8 mouse cellular contexts compared by ENCODE assay signal in the genomic region with DNA sequence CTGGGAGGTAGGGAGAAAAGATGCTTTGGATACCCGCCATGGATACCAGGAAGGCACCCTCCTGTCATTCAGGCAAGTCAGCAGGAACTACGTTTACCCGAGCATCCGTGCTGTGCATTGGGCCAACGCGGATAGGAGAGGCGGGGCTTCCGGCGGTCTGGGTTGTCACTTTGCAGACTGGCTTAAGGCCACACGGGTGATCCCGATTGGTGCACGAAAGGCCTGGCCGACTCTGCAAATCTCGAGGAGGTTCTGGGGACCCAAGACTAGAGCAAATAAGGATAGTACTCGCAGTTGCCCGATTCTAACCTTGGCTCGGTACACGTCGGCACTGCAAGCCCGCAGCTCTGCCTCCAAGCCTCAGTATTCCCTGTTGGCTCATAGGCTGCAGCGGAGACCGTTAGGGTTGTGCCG. TPM values are rescaled to one million over a fixed set of nuclear protein-coding genes. Genes with fewer than 3 reads are reported as not detected.
A peak's percentile ranks its signal among the peaks of the same experiment; 100 is the strongest.
DNase-seq lines count a peak whose midpoint lies in the region; ATAC-seq and TF ChIP-seq lines count a peak whose summit lies in the region.

Gene Zfp324 (plus strand): TSS at position 161 of the 414 bp plus-strand sequence.

- H3K9me3 ChIP-seq in hindbrain, embryonic 16.5 days (ENCODE audit: control insufficient read depth, low read length) = no peaks in the 10 kb centered on the region

- TF ChIP-seq CTCF in cortical plate, adult 2 months (IDR thresholded peaks at IDR 0.05; ENCODE audit: extremely low read depth, insufficient read depth, low read length) = no peak
- no peak for TF ChIP-seq CTCF in gastrocnemius, adult 2 months (IDR thresholded peaks at IDR 0.05)
- TF ChIP-seq CTCF in left cerebral cortex, adult 2 months (IDR thresholded peaks at IDR 0.05) = no peak

- intact Hi-C loops in gastrocnemius, adult 2 months (cut with DNase I) = no loop called here
- intact Hi-C loops in left cerebral cortex, adult 2 months (cut with DNase I) = loop anchor here (1.0 to 2.0 kb wide), 3 partner anchors 12 to 43 kb away; partner anchors contain the start of genes Rps5 and Zfp446

- H3K4me2 ChIP-seq in hindbrain, embryonic 16.5 days (ENCODE audit: low read length) = peak within 1 kb of the TSS; percentile 67

- H3K4me1 ChIP-seq in cortical plate, adult 2 months (ENCODE audit: control insufficient read depth, insufficient read depth, low read length) = peaks cover 3% of the 10 kb centered on the region; the same call in 1 of the 2 replicates
- peaks cover 17% of the 10 kb centered on the region for H3K4me1 ChIP-seq in hindbrain, embryonic 16.5 days (ENCODE audit: control insufficient read depth, insufficient read depth, low read depth, low read length)

- no peaks in the 10 kb centered on the region for H3K27me3 ChIP-seq in hindbrain, embryonic 16.5 days (replicated peaks; ENCODE audit: control insufficient read depth, insufficient read depth, low read length)

- WGBS in hindbrain, embryonic 16.5 days = 1% methylated on average over 23 of the region's 23 CpGs
- 0% methylated on average over 23 of the region's 23 CpGs for WGBS in macrophage (ENCODE audit: missing documents)

- H3K4me3 ChIP-seq in cortical plate, adult 2 months (ENCODE audit: insufficient read depth, low read length) = peak within 1 kb of the TSS; percentile 82
- H3K4me3 ChIP-seq in gastrocnemius, adult 2 months = peak within 1 kb of the TSS; percentile 98
- H3K4me3 ChIP-seq in hindbrain, embryonic 16.5 days (ENCODE audit: low read length) = peak within 1 kb of the TSS; percentile 82
- H3K4me3 ChIP-seq in left cerebral cortex, adult 2 months = peak within 1 kb of the TSS; percentile 93
- H3K4me3 ChIP-seq in macrophage (ENCODE audit: inconsistent target) = peak within 1 kb of the TSS; percentile 74

- peak; percentile 83 for TF ChIP-seq POLR2A in cortical plate, adult 2 months (IDR thresholded peaks at IDR 0.05; ENCODE audit: extremely low read depth, insufficient read depth, low read length)

- H3K27ac ChIP-seq in cortical plate, adult 2 months (ENCODE audit: insufficient read depth, low read length) = peak within 1 kb of the TSS; percentile 90
- peak within 1 kb of the TSS; percentile 93 for H3K27ac ChIP-seq in gastrocnemius, adult 2 months
- H3K27ac ChIP-seq in hindbrain, embryonic 16.5 days (ENCODE audit: low read depth, low read length) = peak within 1 kb of the TSS; percentile 89
- H3K27ac ChIP-seq in left cerebral cortex, adult 2 months = peak within 1 kb of the TSS; percentile 98
- peak within 1 kb of the TSS; percentile 81 for H3K27ac ChIP-seq in macrophage

- H3K79me2 ChIP-seq in macrophage (ENCODE audit: inconsistent target) = peaks cover 22% of the 10 kb centered on the region

- peaks cover 13% of the 10 kb centered on the region for H3K36me3 ChIP-seq in hindbrain, embryonic 16.5 days (ENCODE audit: control insufficient read depth, insufficient read depth, low read length)
- peaks cover 16% of the 10 kb centered on the region; the same call in 1 of the 2 replicates for H3K36me3 ChIP-seq in macrophage (ENCODE audit: inconsistent target)

- DNase-seq in adipocyte (ENCODE audit: low spot score) = peak; percentile 86
- peak; percentile 95 for DNase-seq in gastrocnemius, adult 2 months
- DNase-seq in left cerebral cortex, adult 2 months (ENCODE audit: extremely low spot score in 1 of 2, low spot score in 2 of 2) = peak; percentile 89 to 90
- DNase-seq in right cerebral cortex, adult 18-20 months = peak; percentile 95
- DNase-seq in urinary bladder, adult 2 months (ENCODE audit: low spot score) = peak; percentile 75

- peak; percentile 92 for ATAC-seq in hindbrain, embryonic 16.5 days

- H3K9ac ChIP-seq in hindbrain, embryonic 16.5 days (ENCODE audit: low read depth, low read length) = peak within 1 kb of the TSS; percentile 92

RNA-seq across cellular contexts. Expression of gene Zfp324, which starts in this region (rescaled TPM):
- polyA plus RNA-seq in cortical plate, adult 2 months (2012; rRNA removed) = 5.6 and 6.1 TPM in 2 replicates
- total RNA-seq in gastrocnemius, adult 2 months (2021) = 1 to 10 TPM; 1.5 to 2.0 TPM
- 11.9 and 13.5 TPM in 2 replicates for polyA plus RNA-seq in hindbrain, embryonic 16.5 days (2015; fragmentation: Nextera tagmentation; extraction: Ambion mirVana)
- total RNA-seq in left cerebral cortex, adult 2 months (2021) = 10 to 100 TPM; 11.0 TPM
- 10 to 100 TPM in 6 of 26 experiments, 1 to 10 TPM in 13, under 1 TPM in 7; 0.31 to 16.5 (median 3.4) TPM for total RNA-seq in macrophage (2018; cell fraction: chromatin; rRNA removed)
- total RNA-seq in macrophage (2018; cell fraction: cytosol; rRNA removed) = 1 to 10 TPM in 23 of 26 experiments, under 1 TPM in 3; 0.43 to 6.6 (median 4.0) TPM
- 10 to 100 TPM in 4 of 26 experiments, 1 to 10 TPM in 18, under 1 TPM in 4; 0.29 to 11.3 (median 4.2) TPM for total RNA-seq in macrophage (2018; cell fraction: nucleus; rRNA removed)
- 3.0 to 3.7 TPM (median 3.1 TPM) in 3 replicates for polyA plus RNA-seq in macrophage (2018)
- 4.6 and 4.7 TPM in 2 replicates for polyA plus RNA-seq in urinary bladder, adult 2 months (2012; rRNA removed)

Comparison
In these comparisons a context has a peak if more than half of its experiments do, and no peak if none do; other contexts are left out.
1. Peak in every context shown above with its lines: DNase-seq, ATAC-seq, H3K4me3 ChIP-seq and H3K27ac ChIP-seq.